Mouse (Mus musculus): ENCODE measurements around the gene Ccdc93. TPM values are rescaled to one million over a fixed set of nuclear protein-coding genes. Genes with fewer than 3 reads are reported as not detected.

Ccdc93 gene
- polyA plus RNA-seq, 1 experiment from 2014 or later, result 10.3 TPM

GRCm38 (mm10) chr1:121394764-121395163 is 36.1 kb upstream of the Ccdc93 start:
- H3K4me2 ChIP-seq (replicated peaks), result no peak overlapping the region
- H3K27ac ChIP-seq, result no peak overlapping the region
- no peak for DNase-seq (ENCODE audit: low spot score)
- no peak overlapping the region for H3K9ac ChIP-seq
- 62% methylated on average over 5 of the region's 5 CpGs for whole genome bisulfite sequencing
- no peaks in the 10 kb centered on the region for H3K36me3 ChIP-seq (replicated peaks; ENCODE audit: control insufficient read depth, insufficient read depth)
- H3K27me3 ChIP-seq (ENCODE audit: control insufficient read depth, insufficient read depth, low read length), result no peaks in the 10 kb centered on the region
- ATAC-seq (ENCODE audit: low FRiP score), result no peak
- no peaks in the 10 kb centered on the region for H3K9me3 ChIP-seq (ENCODE audit: control insufficient read depth, low read length)
- H3K4me3 ChIP-seq (replicated peaks; ENCODE audit: low read length), result no peak overlapping the region
- H3K4me1 ChIP-seq (replicated peaks; ENCODE audit: control insufficient read depth, insufficient read depth, low read length), result peaks cover 45% of the 10 kb centered on the region

DNA sequence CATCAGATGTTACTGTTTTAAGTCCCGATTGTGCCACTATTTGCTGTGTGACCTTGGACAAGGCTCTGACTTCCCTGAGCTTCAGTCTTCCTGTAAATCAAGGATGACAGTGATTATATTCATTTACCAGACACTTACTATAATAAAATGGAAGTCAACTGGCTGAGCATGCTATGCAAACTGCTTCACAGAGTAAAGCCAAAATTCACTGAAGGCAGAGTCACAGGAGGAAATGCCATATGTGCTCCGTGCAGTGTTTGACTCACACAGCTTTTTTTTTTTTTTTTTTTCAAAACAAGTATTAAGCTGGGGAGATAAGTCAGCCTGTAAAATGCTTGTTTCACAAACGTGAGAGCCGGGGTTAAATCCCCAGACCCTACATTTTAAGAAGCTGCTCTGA is 34.3 kb upstream of the Ccdc93 start:
- Histone ChIP-seq H3K4me1 (replicated peaks; ENCODE audit: control insufficient read depth, insufficient read depth, low read length) (peaks cover 31% of the 10 kb centered on the region), H3K27me3 (ENCODE audit: control insufficient read depth, insufficient read depth, low read length) (no peaks in the 10 kb centered on the region), H3K27ac (no peak overlapping the region), H3K4me2 (replicated peaks) (no peak overlapping the region), H3K9ac (no peak overlapping the region), H3K9me3 (ENCODE audit: control insufficient read depth, low read length) (no peaks in the 10 kb centered on the region), H3K36me3 (replicated peaks; ENCODE audit: control insufficient read depth, insufficient read depth) (no peaks in the 10 kb centered on the region), H3K4me3 (replicated peaks; ENCODE audit: low read length) (no peak overlapping the region)
- no peak for ATAC-seq (ENCODE audit: low FRiP score)
- no peak for DNase-seq (ENCODE audit: low spot score)
- 82% methylated on average over 4 of the region's 4 CpGs for WGBS

- no peak overlapping the region for H3K9ac ChIP-seq
- H3K27ac ChIP-seq, result no peak overlapping the region
- H3K4me2 ChIP-seq (replicated peaks), result no peak overlapping the region
- ATAC-seq (ENCODE audit: low FRiP score) (no peak), DNase-seq (ENCODE audit: low spot score) (no peak)
- peaks cover 31% of the 10 kb centered on the region for H3K4me1 ChIP-seq (replicated peaks; ENCODE audit: control insufficient read depth, insufficient read depth, low read length)
- H3K36me3 ChIP-seq (replicated peaks; ENCODE audit: control insufficient read depth, insufficient read depth), result no peaks in the 10 kb centered on the region
- H3K4me3 ChIP-seq (replicated peaks; ENCODE audit: low read length), result no peak overlapping the region
- no peaks in the 10 kb centered on the region for H3K9me3 ChIP-seq (ENCODE audit: control insufficient read depth, low read length)
- 76% methylated on average over 4 of the region's 4 CpGs for WGBS
- H3K27me3 ChIP-seq (ENCODE audit: control insufficient read depth, insufficient read depth, low read length), result no peaks in the 10 kb centered on the region
Observed at GRCm38 (mm10) chr1:121398231-121398630, 32.6 kb upstream of the Ccdc93 start.

GRCm38 (mm10) chr1:121398986-121399881 is 31.6 kb upstream of the Ccdc93 start:
- H3K27ac ChIP-seq, result no peak overlapping the region
- H3K4me1 ChIP-seq (replicated peaks; ENCODE audit: control insufficient read depth, insufficient read depth, low read length), result peaks cover 26% of the 10 kb centered on the region
- DNase-seq (ENCODE audit: low spot score), result peak; percentile 53
- peak; percentile 82 for ATAC-seq (ENCODE audit: low FRiP score)
- H3K9me3 ChIP-seq (ENCODE audit: control insufficient read depth, low read length), result no peaks in the 10 kb centered on the region
- WGBS, result 58% methylated on average over 14 of the region's 14 CpGs
- no peak overlapping the region for H3K9ac ChIP-seq
- H3K4me2 ChIP-seq (replicated peaks), result 0 out of 2 replicates have a peak overlapping the region, but pooled peaks have one; percentile 4
- H3K4me3 ChIP-seq (replicated peaks; ENCODE audit: low read length), result no peak overlapping the region
- no peaks in the 10 kb centered on the region for H3K27me3 ChIP-seq (ENCODE audit: control insufficient read depth, insufficient read depth, low read length)
- H3K36me3 ChIP-seq (replicated peaks; ENCODE audit: control insufficient read depth, insufficient read depth), result no peaks in the 10 kb centered on the region

DNA sequence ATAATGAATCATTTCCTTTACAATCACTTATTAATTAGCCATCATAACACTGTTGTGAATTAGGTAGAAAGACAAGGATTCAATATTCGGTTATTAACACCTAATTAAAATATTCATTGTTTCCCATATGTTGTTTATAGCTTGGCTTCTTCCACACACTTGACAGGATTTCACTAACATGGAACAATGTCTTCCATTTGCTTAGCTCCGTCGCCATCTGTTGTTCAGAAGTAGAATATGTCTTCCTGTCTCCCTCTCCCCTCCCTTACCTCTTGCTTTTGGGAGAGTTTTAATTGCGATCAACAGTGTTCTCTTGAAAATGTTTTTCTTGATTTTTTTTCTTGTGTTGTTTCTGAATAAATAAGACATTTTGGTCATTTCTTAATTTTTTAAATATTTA is 30.6 kb upstream of the Ccdc93 start:
- Histone ChIP-seq H3K4me3 (replicated peaks; ENCODE audit: low read length) (no peak overlapping the region), H3K27ac (0 out of 2 replicates have a peak overlapping the region, but pooled peaks have one; percentile 51), H3K4me2 (replicated peaks) (no peak overlapping the region), H3K9me3 (ENCODE audit: control insufficient read depth, low read length) (no peaks in the 10 kb centered on the region), H3K9ac (no peak overlapping the region), H3K4me1 (replicated peaks; ENCODE audit: control insufficient read depth, insufficient read depth, low read length) (peaks cover 17% of the 10 kb centered on the region; the same call in 1 of the 2 replicates), H3K27me3 (ENCODE audit: control insufficient read depth, insufficient read depth, low read length) (no peaks in the 10 kb centered on the region), H3K36me3 (replicated peaks; ENCODE audit: control insufficient read depth, insufficient read depth) (no peaks in the 10 kb centered on the region)
- DNase-seq (ENCODE audit: low spot score) (peak; percentile 79), ATAC-seq (ENCODE audit: low FRiP score) (peak; percentile 63; the same call in 1 of the 2 replicates)
- 27% methylated on average over 4 of the region's 4 CpGs for WGBS

GRCm38 (mm10) chr1:121419084-121419483 is 11.8 kb upstream of the Ccdc93 start:
- 46% methylated on average over 4 of the region's 4 CpGs for WGBS
- DNase-seq (ENCODE audit: low spot score) (peak; percentile 48), ATAC-seq (ENCODE audit: low FRiP score) (no peak)
- H3K27me3 ChIP-seq (ENCODE audit: control insufficient read depth, insufficient read depth, low read length), result no peaks in the 10 kb centered on the region
- no peak overlapping the region for H3K27ac ChIP-seq
- no peak overlapping the region for H3K9ac ChIP-seq
- H3K4me2 ChIP-seq (replicated peaks), result no peak overlapping the region
- no peaks in the 10 kb centered on the region for H3K4me1 ChIP-seq (replicated peaks; ENCODE audit: control insufficient read depth, insufficient read depth, low read length)
- no peak overlapping the region for H3K4me3 ChIP-seq (replicated peaks; ENCODE audit: low read length)
- H3K36me3 ChIP-seq (replicated peaks; ENCODE audit: control insufficient read depth, insufficient read depth), result no peaks in the 10 kb centered on the region
- no peaks in the 10 kb centered on the region for H3K9me3 ChIP-seq (ENCODE audit: control insufficient read depth, low read length)

- no peak overlapping the region for H3K9ac ChIP-seq
- no peaks in the 10 kb centered on the region for H3K27me3 ChIP-seq (ENCODE audit: control insufficient read depth, insufficient read depth, low read length)
- no peak overlapping the region for H3K4me2 ChIP-seq (replicated peaks)
- H3K27ac ChIP-seq, result no peak overlapping the region
- no peaks in the 10 kb centered on the region for H3K9me3 ChIP-seq (ENCODE audit: control insufficient read depth, low read length)
- H3K4me3 ChIP-seq (replicated peaks; ENCODE audit: low read length), result no peak overlapping the region
- H3K4me1 ChIP-seq (replicated peaks; ENCODE audit: control insufficient read depth, insufficient read depth, low read length), result no peaks in the 10 kb centered on the region
- no peaks in the 10 kb centered on the region for H3K36me3 ChIP-seq (replicated peaks; ENCODE audit: control insufficient read depth, insufficient read depth)
- DNase-seq (ENCODE audit: low spot score) (no peak), ATAC-seq (ENCODE audit: low FRiP score) (no peak)
- 92% methylated on average over 12 of the region's 12 CpGs for WGBS
Observed at GRCm38 (mm10) chr1:121419569-121420265, 11.1 kb upstream of the Ccdc93 start.

- WGBS, result 22% methylated on average over 6 of the region's 6 CpGs
- Histone ChIP-seq H3K36me3 (replicated peaks; ENCODE audit: control insufficient read depth, insufficient read depth) (no peaks in the 10 kb centered on the region), H3K4me1 (replicated peaks; ENCODE audit: control insufficient read depth, insufficient read depth, low read length) (peaks cover 13% of the 10 kb centered on the region; the same call in 1 of the 2 replicates), H3K9ac (no peak overlapping the region), H3K4me2 (replicated peaks) (peak overlapping the region; percentile 96), H3K4me3 (replicated peaks; ENCODE audit: low read length) (peak overlapping the region; percentile 77), H3K27ac (no peak overlapping the region), H3K9me3 (ENCODE audit: control insufficient read depth, low read length) (no peaks in the 10 kb centered on the region), H3K27me3 (ENCODE audit: control insufficient read depth, insufficient read depth, low read length) (no peaks in the 10 kb centered on the region)
- no peak for DNase-seq (ENCODE audit: low spot score)
- ATAC-seq (ENCODE audit: low FRiP score), result 0 out of 2 replicates have a peak, but pooled peaks have one; percentile 38
Observed at GRCm38 (mm10) chr1:121430183-121430937, 489 bp upstream of the Ccdc93 start.

DNA sequence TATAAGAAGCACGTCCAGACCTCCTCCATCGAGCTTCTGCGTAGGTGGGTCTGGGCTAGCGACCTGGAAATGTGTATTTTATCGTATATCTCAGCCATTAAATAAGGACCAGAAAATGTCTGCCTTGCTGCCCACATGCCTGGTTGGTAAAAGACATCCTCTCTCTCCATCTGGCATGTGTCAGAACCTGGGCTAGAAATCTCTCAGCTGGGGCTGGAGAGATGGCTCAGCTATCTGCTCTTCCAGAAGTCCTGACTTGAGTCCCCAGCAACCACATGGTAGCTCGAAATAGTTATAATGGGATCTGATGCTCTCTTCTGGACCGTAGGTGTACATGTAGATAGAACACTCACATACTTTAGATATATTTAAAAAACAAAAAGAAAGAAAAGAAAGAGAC is 5.1 kb downstream of the Ccdc93 start:
- Histone ChIP-seq H3K4me3 (replicated peaks; ENCODE audit: low read length) (no peak overlapping the region), H3K27me3 (ENCODE audit: control insufficient read depth, insufficient read depth, low read length) (no peaks in the 10 kb centered on the region), H3K9me3 (ENCODE audit: control insufficient read depth, low read length) (no peaks in the 10 kb centered on the region), H3K4me1 (replicated peaks; ENCODE audit: control insufficient read depth, insufficient read depth, low read length) (peaks cover 13% of the 10 kb centered on the region; the same call in 1 of the 2 replicates), H3K27ac (no peak overlapping the region), H3K9ac (no peak overlapping the region), H3K4me2 (replicated peaks) (no peak overlapping the region), H3K36me3 (replicated peaks; ENCODE audit: control insufficient read depth, insufficient read depth) (peaks cover 32% of the 10 kb centered on the region)
- 97% methylated on average over 7 of the region's 7 CpGs for WGBS
- DNase-seq (ENCODE audit: low spot score) (no peak), ATAC-seq (ENCODE audit: low FRiP score) (no peak)
